Mouse (Mus musculus) erythroblast, embryonic 14.5 days (primary cell): ENCODE results near the gene Adamts2.

Experiments used
- GATA1 ChIP-seq: IDR thresholded peaks from 2 replicates; pipeline ENCODE4 v1.6.1; 2012; ENCODE audit warnings: low read length, inconsistent platforms, mixed read lengths
- TAL1 ChIP-seq: IDR thresholded peaks from 3 replicates; pipeline ENCODE4 v1.6.1; 2012; ENCODE audit warnings: low read length, inconsistent platforms, mixed read lengths

DNA sequence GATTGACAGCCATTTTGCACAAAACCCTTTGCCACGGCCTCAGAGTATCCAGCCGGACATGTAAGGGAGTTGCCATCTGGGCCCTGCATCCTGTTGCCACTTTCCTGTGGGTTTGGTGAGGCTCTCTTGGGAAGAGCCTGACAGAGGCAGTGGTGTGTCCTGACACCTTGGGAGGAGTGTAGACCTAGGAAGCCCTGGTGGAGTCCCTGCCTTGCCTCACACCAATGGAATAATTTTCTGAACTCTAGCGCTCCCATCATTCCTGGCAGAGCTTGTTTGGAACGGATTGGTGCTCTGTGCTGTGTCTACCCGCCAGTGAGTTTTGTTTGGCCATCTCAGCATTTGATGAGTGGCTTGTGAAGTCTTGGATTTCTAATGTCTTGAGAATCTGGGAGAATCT, 19.5 kb downstream of the Adamts2 start:
- TF ChIP-seq TAL1: no peak
- no peak for TF ChIP-seq GATA1
